Mouse (Mus musculus) myocyte (in vitro differentiated cells): ENCODE data around the gene Abhd12b. TPM values are rescaled to one million over a fixed set of nuclear protein-coding genes. Genes with fewer than 3 reads are reported as not detected.

Experiments used
- H3K27me3 ChIP-seq: one replicate; pipeline ENCODE4 v1.6.1; 2011; ENCODE audit not compliant: control insufficient read depth, insufficient read depth, insufficient read length
- H3K36me3 ChIP-seq: one replicate; pipeline ENCODE4 v1.6.1; 2011; ENCODE audit not compliant: control insufficient read depth, insufficient read depth
- H3K4me2 ChIP-seq: one replicate; pipeline ENCODE4 v1.6.1; 2011; ENCODE audit warnings: low read depth, control low read depth
- H3K4me3 ChIP-seq: one replicate; pipeline ENCODE4 v1.5.1; 2011; ENCODE audit warnings: mild to moderate bottlenecking, control low read depth, moderate library complexity
- H3K79me2 ChIP-seq: one replicate; pipeline ENCODE4 v1.6.1; 2011; ENCODE audit not compliant: control insufficient read depth, insufficient read depth
- H3ac ChIP-seq: one replicate; pipeline ENCODE4 v1.6.1; 2011; ENCODE audit not compliant: control insufficient read depth, insufficient read length
- CEBPB ChIP-seq: IDR thresholded peaks from 2 replicates; pipeline ENCODE4 v1.6.1; 2011; ENCODE audit warnings: mild to moderate bottlenecking, moderate library complexity; ENCODE audit not compliant: poor library complexity, insufficient read depth, severe bottlenecking
- E2F4 ChIP-seq: IDR thresholded peaks from one replicate; pipeline ENCODE4 v1.6.1; 2011; ENCODE audit warnings: mild to moderate bottlenecking, control low read depth, moderate library complexity; ENCODE audit not compliant: insufficient read depth
- MAX ChIP-seq: IDR thresholded peaks from one replicate; pipeline ENCODE4 v1.6.1; 2011; ENCODE audit warnings: low read depth, mild to moderate bottlenecking, control low read depth
- MYOD1 ChIP-seq, 3 experiments: IDR thresholded peaks; one replicate each; pipeline ENCODE4 v1.6.1; 2011; ENCODE audit warnings: control low read depth in 2 of 3, low read depth in 2 of 3, mild to moderate bottlenecking in 2 of 3, moderate library complexity in 1 of 3; ENCODE audit not compliant: insufficient read length in 2 of 3, control insufficient read depth in 1 of 3
- MYOG ChIP-seq, 3 experiments: IDR thresholded peaks; one replicate each; pipeline ENCODE4 v1.6.1; 2011; ENCODE audit warnings: control low read depth in 2 of 3, low read depth in 2 of 3, mild to moderate bottlenecking in 2 of 3; ENCODE audit not compliant: insufficient read length in 2 of 3, control insufficient read depth in 1 of 3, insufficient read depth in 1 of 3
- POLR2A ChIP-seq: IDR thresholded peaks from one replicate; pipeline ENCODE4 v1.6.1; 2011; ENCODE audit warnings: low read depth, mild to moderate bottlenecking, control low read depth, moderate library complexity; ENCODE audit not compliant: insufficient read length
- POLR2AphosphoS2 ChIP-seq: IDR thresholded peaks from one replicate; pipeline ENCODE4 v1.6.1; 2011; ENCODE audit warnings: low read depth, control low read depth; ENCODE audit not compliant: insufficient read length
- REST ChIP-seq: IDR thresholded peaks from one replicate; pipeline ENCODE4 v1.6.1; 2011; ENCODE audit warnings: mild to moderate bottlenecking, control low read depth, moderate library complexity; ENCODE audit not compliant: insufficient read depth, insufficient read length
- SRF ChIP-seq: IDR thresholded peaks from one replicate; pipeline ENCODE4 v1.6.1; 2011; ENCODE audit warnings: low read depth; ENCODE audit not compliant: control insufficient read depth, insufficient read length
- TCF12 ChIP-seq: IDR thresholded peaks from one replicate; pipeline ENCODE4 v1.6.1; 2011; ENCODE audit warnings: mild to moderate bottlenecking, control low read depth; ENCODE audit not compliant: poor library complexity, insufficient read depth, severe bottlenecking
- TCF3 ChIP-seq: IDR thresholded peaks from one replicate; pipeline ENCODE4 v1.6.1; 2011; ENCODE audit warnings: low read depth, control low read depth; ENCODE audit not compliant: insufficient read length
- USF1 ChIP-seq: IDR thresholded peaks from one replicate; pipeline ENCODE4 v1.6.1; 2011; ENCODE audit warnings: low read depth, mild to moderate bottlenecking, control low read depth, moderate library complexity
- polyA plus RNA-seq: library from polyadenylated mRNA; unstranded; fragments of >200 nt; fragmentation: generic; extraction: Trizol; gene quantifications from one replicate; pipeline ENCODE4 v1.2.1, GENCODE M21; 2012; ENCODE audit warnings: missing spikeins

Abhd12b gene
- polyA plus RNA-seq, 1 experiment, result not detected

- Histone ChIP-seq H3K36me3 (no peaks in the 10 kb centered on the region), H3K4me3 (no peak overlapping the region), H3K79me2 (peaks cover 54% of the 10 kb centered on the region), H3K4me2 (no peak overlapping the region), H3ac (no peak overlapping the region), H3K27me3 (no peaks in the 10 kb centered on the region)
- TF ChIP-seq MYOD1 (IDR thresholded peaks at IDR 0.05; ENCODE audit: control insufficient read depth in 1 of 3, insufficient read length in 2 of 3, low read depth in 2 of 3) (peak in 2 of 3 experiments; percentile 22 to 23), USF1 (no peak), TCF3 (no peak), CEBPB (no peak), SRF (no peak), MYOG (IDR thresholded peaks at IDR 0.05; ENCODE audit: control insufficient read depth in 1 of 3, insufficient read depth in 1 of 3, insufficient read length in 2 of 3, low read depth in 2 of 3) (peak in 1 of 3 experiments; percentile 43)
Measured at GRCm38 (mm10) chr12:70108104-70108503, 45.8 kb upstream of the Abhd12b start.

GRCm38 (mm10) chr12:70109921-70110320 lies 44.0 kb upstream of the Abhd12b start:
- Histone ChIP-seq H3K36me3 (no peaks in the 10 kb centered on the region), H3K4me2 (peak overlapping the region; percentile 92), H3K79me2 (peaks cover 54% of the 10 kb centered on the region), H3ac (no peak overlapping the region), H3K4me3 (peak overlapping the region; percentile 40), H3K27me3 (no peaks in the 10 kb centered on the region)
- no peak for TF ChIP-seq MAX

GRCm38 (mm10) chr12:70110375-70111116 lies 43.4 kb upstream of the Abhd12b start:
- H3K4me2 ChIP-seq, result peak overlapping the region; percentile 92
- peaks cover 48% of the 10 kb centered on the region for H3K79me2 ChIP-seq
- TF ChIP-seq REST (no peak), MYOD1 (IDR thresholded peaks at IDR 0.05; ENCODE audit: control insufficient read depth in 1 of 3, insufficient read length in 2 of 3, low read depth in 2 of 3) (no peak), E2F4 (no peak), MAX (no peak), MYOG (IDR thresholded peaks at IDR 0.05; ENCODE audit: control insufficient read depth in 1 of 3, insufficient read depth in 1 of 3, insufficient read length in 2 of 3, low read depth in 2 of 3) (no peak), POLR2A (no peak), TCF3 (no peak), USF1 (no peak), TCF12 (no peak), POLR2AphosphoS2 (no peak), CEBPB (no peak), SRF (no peak)
- H3K27me3 ChIP-seq, result no peaks in the 10 kb centered on the region
- H3K36me3 ChIP-seq, result no peaks in the 10 kb centered on the region
- peak overlapping the region; percentile 95 for H3ac ChIP-seq
- H3K4me3 ChIP-seq, result peak overlapping the region; percentile 40

GRCm38 (mm10) chr12:70111117-70111366 lies 42.9 kb upstream of the Abhd12b start:
- Histone ChIP-seq H3K79me2 (peaks cover 43% of the 10 kb centered on the region), H3K27me3 (no peaks in the 10 kb centered on the region), H3K4me2 (peak overlapping the region; percentile 92), H3K36me3 (no peaks in the 10 kb centered on the region), H3K4me3 (peak overlapping the region; percentile 40), H3ac (peak overlapping the region; percentile 95)
- TF ChIP-seq TCF3, result no peak
- TF ChIP-seq REST, result no peak
- no peak for TF ChIP-seq SRF
- TF ChIP-seq MAX, result no peak
- TF ChIP-seq MYOG (IDR thresholded peaks at IDR 0.05; ENCODE audit: control insufficient read depth in 1 of 3, insufficient read depth in 1 of 3, insufficient read length in 2 of 3, low read depth in 2 of 3), result no peak
- TF ChIP-seq POLR2AphosphoS2, result no peak
- no peak for TF ChIP-seq CEBPB
- no peak for TF ChIP-seq POLR2A
- no peak for TF ChIP-seq MYOD1 (IDR thresholded peaks at IDR 0.05; ENCODE audit: control insufficient read depth in 1 of 3, insufficient read length in 2 of 3, low read depth in 2 of 3)

GRCm38 (mm10) chr12:70111367-70112089 lies 42.4 kb upstream of the Abhd12b start:
- TF ChIP-seq POLR2AphosphoS2 (peak; percentile 53), POLR2A (peak; percentile 84), MYOG (IDR thresholded peaks at IDR 0.05; ENCODE audit: control insufficient read depth in 1 of 3, insufficient read depth in 1 of 3, insufficient read length in 2 of 3, low read depth in 2 of 3) (peak in 1 of 3 experiments; percentile 38), E2F4 (no peak), TCF12 (no peak), TCF3 (no peak), MYOD1 (IDR thresholded peaks at IDR 0.05; ENCODE audit: control insufficient read depth in 1 of 3, insufficient read length in 2 of 3, low read depth in 2 of 3) (peak in 2 of 3 experiments; percentile 9 to 46), MAX (no peak), USF1 (no peak), REST (no peak), CEBPB (no peak), SRF (no peak)
- H3K4me3 ChIP-seq, result peak overlapping the region; percentile 40
- peak overlapping the region; percentile 95 for H3ac ChIP-seq
- H3K79me2 ChIP-seq, result peaks cover 38% of the 10 kb centered on the region
- H3K4me2 ChIP-seq, result peak overlapping the region; percentile 92
- no peaks in the 10 kb centered on the region for H3K27me3 ChIP-seq
- H3K36me3 ChIP-seq, result no peaks in the 10 kb centered on the region
